Mouse (Mus musculus) B cell, adult 2 months (primary cell): ENCODE results near the gene Pelp1.
A peak's percentile ranks its signal among the peaks of the same experiment; 100 is the strongest.
"Not testable (repeated sequence)": the region's sequence is repeated elsewhere in the genome, so short reads cannot be mapped to it uniquely, and the experiment has no call there.

Source experiments
- DNase-seq, 2 experiments: peaks; one replicate each; pipeline ENCODE4 v3.0.0; 2022

Gene Pelp1

DNA sequence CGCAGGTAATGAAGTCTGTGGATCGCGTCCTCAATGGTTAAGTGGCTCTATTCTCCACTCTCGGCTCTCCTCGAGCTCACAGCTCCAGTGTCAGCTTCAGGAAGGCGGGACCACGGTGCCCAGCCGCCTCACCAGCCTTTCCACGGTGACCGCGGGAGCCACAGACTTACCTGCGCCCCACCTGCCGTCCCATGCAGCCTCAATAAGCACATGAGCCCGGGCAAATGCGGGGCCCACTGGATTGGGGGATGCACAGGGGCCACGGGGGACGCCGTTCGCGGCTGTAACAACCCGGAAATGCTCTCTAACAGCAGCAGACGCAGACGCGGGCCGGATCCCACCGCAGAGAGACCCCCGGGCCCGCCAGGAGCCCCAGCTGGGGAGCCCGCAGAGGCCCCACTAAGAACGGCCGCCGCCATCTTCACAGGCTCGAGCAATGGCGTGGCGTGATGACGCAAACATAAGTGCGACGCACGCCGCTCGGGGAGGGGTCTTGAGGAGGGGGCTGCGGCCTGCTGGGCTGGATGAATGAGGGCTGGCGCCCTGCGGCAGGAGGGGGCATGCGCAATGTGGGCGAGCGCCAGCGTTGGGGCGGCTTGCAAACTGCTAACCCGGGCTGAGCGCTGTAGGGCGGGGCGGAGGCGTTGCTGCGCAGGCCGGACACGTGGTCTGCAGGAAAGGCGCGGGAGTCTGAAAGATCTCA, at the start of gene Pelp1:
TSS of gene Pelp1 (minus strand) at position 438 of the 703 bp plus-strand sequence.
- DNase-seq: peak; percentile 84 to 90

DNA sequence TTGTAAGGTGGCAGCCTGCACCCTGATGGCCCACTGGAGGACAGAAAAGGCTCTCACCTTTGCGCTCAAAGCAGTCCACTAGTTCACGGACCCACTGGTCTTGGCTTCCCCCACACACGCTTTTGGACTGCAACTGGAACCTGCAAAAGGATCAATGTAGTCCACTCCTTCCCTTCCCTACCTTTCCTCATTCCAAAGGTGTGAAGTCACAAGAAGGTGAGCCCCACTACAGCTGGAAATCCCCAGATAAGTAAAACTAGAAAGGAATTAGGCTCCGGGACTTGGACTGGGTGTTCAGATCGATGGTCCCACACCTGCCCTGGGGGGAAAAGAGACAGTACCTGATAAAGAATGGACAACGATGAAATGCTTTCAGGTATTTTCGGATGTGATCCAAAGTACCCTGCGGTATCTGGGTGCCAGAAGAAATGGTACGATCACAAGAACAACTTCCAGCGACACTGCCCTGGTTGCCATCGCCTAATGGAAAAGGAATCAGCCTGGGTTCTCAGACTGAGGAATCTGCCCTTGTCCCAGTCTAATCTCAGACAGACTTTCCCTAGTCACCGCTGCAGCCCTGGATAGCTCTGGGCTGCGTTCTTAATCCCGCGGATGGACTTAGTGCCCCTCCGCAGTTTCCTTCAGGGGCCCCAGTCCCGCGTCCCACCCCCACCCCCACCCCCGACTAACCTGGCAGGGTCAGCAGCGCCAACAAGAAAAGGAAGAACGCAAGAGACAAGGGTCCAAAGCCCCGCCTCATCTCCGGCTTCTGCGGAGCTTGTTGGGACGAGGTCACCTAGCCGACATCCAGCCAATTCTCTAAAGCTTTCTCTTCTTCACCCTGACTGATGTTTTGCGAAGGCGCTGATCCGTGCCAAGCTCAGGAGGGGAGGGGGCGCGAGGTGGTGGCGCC, 49.1 kb upstream of the Pelp1 start, which contains the start of gene Zmynd15:
TSS of gene Zmynd15 (plus strand) at position 746 of the 913 bp plus-strand sequence.
- peak; percentile 16 to 23 for DNase-seq

DNA sequence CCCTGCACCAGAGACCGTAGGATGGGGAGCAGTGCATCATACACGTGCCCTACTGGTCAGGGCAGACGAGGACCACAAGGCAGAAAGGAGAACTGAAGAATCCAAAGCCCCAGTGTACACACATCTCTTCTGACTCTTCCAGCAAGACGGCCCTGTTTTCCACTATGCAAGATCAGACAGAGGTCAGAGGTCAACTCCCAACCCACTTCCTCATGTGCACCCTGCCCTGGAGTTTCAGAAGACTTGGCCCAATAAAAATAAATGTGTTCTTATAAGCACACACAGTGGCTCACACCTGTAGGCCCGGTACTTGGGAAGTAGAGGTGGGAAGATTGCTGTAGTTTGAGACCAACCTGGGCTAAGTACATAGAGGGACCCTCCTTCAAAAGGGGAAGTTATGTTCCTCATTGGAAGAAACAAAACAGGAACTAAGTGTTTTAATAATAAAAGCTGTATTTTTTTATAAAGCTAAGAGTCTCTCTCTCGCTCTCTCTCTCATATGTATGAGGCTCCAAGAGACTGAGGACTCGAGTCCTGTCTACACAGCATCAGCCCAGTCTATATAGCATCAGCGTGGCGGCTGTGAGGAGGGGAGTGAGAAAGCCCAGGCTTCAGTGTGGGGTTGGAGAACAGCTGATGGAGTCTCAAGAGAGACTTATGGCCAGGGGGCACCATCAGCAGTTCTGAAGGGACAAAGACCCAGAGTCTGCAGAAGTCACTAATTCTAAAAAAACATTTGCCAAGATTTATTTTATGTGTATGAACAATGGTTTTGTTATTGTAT, 43.6 kb upstream of the Pelp1 start:
- DNase-seq: peak; percentile 51 to 54

DNA sequence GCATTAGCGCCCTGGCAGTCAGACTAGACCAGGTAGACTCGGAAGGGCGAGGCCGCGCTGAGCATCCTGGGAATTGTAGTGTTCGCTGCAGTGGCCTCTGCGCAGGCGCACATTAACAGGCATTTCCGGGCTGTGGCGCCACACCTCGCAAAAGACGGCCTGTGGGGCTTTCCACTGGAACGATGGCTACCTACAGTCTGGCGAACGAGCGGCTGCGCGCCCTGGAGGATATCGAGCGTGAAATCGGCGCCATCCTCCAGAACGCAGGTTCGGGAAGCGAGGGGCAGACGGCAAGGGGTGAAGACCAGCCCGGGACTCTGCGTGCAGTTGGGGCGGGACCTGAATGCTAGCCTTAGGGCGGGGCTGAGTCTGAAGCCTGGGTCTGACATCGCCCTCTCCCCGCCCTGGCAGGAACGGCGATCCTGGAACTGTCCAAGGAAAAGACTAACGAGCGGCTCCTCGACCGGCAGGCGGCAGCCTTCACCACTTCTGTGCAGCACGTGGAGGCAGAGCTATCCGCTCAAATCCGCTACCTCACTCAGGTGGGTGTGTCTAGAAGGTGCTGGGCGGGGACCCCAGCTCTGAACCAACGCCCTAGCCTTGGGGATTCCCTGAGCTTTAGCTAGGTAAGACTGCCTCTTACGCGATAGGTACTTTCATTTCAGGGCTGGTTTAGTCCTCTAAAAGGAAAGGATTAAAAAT, 42.1 kb upstream of the Pelp1 start, which contains the start of gene Med11:
TSS of gene Med11 (plus strand) at position 123 of the 702 bp plus-strand sequence.
- DNase-seq: peak; percentile 92 to 93

DNA sequence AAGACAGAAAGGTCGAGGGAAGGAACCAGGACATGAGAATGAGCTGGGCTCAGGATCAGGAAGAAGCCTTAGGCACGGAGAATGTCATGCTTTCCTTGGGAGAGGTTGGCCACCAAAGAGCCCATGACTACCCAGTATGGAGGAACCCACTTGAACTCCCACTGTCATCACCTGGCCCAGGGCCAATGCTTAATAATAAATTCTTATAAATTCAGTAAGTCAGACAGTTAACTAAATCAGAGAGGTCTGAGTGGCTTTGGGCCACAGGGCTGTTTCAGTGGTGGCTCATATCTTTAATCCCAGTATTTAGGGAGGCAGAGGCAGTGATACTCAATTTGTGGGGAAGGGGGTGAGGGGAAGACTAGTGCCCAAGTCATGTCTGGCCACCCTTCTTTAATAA, 41.1 kb upstream of the Pelp1 start:
- DNase-seq: no peak

DNA sequence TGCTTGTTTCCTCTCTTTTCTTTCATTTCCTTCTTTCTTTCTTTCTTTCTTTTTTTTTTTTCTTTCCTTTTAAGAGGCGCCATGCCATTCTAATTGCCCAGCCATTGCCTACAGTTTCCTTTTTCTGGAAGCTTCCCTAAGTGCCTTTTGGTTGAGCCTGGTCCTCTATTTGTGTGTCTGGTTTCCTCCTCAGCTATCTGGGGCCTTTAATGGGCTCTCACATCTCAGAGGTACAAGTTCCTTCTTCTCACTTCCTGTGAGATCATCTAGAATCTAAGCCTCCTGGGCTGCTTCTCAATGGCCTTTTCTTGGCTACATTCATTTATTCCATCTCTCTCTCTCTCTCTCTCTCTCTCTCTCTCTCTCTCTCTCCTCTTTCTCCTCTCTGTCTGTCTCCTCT, 37.5 kb upstream of the Pelp1 start:
- no peak for DNase-seq

DNA sequence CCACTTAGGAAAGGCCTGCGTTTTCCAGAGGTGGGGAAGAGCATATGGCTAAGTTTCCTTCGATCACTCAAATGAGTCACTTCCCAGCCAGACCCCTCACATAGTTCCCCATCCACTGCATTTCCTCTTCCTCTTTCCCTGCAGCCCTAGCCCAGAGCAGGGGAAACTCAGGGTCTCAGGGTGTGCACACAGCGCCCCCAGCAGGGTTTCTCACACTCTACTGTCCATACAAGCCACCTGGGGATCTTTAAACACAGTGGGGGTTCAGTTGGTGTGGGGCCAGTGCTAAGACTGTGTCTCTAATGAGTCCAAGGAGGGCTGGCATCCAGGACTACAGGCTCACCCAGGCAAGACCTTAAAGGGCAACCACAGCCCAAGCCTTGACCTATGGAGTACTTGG, 36.9 kb upstream of the Pelp1 start:
- no peak for DNase-seq

DNA sequence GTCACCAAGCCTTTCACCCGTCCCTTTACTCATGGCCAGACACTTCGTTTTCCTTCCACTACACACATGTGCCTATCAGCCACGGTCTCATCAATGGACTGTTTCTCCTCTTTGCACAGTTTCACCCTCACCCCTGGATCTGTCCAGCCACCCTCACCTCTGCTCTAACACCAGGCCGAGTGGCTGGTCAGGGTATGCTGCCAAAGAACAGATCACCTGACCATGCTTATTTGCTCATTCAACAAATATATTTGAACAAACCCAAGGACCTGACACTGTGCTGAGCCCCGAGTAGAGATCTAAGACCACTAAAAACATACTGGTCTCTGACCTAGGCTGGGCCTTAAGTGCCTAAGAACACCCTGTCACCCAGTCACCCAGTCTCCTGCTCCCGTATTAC, 34.8 kb upstream of the Pelp1 start:
- no peak for DNase-seq

DNA sequence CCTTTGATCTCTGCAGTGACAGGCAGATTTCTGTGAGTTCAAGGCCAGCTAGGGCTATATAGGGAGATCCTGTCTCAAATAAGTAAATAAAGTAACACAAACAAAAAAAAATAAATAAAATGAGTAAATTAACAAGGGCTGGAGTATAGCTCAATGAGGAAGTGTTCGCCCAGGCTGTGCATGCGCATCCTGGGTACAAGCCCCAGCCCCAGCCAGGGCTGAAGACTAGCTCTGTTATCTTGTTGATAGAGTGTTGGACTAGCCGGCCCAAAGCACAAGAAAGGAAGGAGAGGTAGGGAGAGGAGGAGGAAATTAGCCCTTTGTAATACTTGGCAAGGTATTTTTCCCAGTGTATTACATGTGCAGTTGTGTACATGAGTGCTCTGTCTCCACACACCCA, 34.1 kb upstream of the Pelp1 start:
- DNase-seq: no peak

DNA sequence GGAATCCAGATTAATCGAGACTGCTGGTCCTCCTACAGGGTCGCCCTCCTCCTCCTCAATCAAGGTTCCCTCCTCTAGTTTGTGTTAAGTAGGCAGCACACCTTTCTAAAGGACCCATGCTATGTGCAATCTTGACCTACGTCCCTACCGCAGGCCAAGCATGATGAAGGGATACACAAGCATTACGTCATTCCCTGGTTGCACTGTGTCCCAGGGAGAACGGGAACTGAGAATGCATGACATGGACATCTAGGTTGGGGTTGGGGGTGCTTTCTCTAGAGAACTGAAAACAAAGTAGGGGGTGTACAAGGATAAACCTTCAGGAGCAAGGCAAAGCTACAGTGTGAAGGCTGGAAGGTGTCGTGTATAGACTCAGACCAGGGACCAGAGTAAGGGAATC, 32.1 kb upstream of the Pelp1 start:
- DNase-seq: no peak

DNA sequence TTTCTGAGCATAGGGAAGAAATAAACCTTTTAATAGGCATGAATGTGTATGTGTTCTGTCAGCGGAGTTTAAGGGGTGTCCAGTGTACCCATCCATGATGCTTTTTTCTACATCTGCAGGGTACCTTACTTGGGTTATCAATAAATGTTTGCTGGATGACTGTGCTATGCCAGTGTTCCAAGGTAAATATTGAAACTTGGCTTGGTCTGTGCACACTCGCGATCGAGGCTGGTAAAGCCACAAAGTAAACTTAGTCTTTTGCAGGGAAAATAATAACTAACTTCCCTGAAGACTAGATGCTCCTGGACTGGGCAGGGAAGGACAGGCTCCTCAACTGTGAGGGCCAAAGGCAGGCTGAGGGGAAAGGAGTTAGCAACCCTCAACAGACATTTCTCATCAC, 30.8 kb upstream of the Pelp1 start:
- no peak for DNase-seq

DNA sequence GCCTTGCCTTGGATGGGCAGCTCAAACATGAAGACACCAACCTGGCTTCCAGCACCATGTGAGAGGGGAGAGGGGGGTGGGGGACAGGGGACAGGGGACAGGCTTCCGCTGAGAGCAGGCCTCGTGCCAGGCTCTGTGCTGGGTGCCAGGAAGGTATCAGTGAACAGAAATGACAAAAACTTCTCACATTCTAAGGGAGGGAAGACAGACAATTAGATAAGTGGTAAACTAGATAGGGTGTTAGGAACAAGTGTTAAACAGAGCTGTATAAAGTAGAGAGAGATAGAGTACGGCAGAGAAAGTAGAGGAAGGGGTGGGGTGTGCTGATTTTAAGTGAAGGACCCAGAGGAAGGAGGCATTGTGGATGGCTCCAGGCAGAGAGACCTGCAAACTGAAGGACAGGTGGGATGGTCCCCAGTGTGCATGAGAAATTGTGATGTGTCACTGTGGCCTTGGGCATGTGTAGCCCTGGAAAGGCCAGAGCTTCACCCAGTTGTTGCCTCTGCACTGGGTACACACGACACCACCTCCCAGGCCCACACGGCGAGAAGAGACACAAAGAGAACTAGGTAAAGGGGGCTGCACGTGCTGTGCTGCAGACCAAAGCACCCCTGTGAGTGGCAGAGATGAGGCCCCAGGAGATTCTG, 29.0 kb upstream of the Pelp1 start:
- DNase-seq: no peak

DNA sequence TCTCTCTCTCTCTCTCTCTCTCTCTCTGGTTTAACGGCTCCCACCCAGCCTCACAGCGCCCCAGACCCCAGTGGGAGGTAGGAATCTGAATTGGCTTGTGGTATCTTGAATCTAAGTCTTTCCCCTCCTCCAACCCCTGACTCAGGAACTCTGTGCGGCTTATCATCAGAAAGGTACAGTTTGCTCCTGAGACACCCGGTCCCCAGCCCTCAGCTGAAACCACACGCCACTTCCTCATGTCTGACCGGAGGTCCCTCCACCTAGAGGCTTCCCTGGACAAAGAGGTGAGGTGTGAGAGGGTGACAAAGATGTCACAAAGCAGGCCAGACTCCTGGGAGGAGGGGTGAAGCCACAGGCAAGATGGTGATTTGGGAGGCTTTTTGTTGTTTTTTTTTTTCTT, 27.6 kb upstream of the Pelp1 start:
- no peak for DNase-seq

DNA sequence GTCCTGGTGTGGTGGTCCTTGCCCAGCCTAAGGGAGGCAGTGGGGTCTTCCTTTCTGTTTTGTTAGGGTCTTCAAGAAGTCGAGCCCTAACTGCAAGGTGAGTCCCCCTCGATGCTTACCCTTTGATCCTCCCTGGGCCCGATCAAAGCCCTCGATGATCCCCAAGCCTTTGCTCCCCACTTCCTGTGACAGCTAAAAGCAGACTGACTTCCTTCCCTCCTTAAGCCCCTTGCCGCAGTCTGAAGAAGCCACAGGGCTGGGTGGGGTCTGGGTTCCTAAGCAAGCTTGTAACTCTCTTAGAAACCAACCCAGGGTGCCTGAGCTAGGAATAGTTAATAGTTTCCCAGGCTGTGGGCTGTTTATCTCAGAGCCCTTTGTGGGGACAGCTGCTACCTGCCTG, 25.6 kb upstream of the Pelp1 start:
- no peak for DNase-seq

DNA sequence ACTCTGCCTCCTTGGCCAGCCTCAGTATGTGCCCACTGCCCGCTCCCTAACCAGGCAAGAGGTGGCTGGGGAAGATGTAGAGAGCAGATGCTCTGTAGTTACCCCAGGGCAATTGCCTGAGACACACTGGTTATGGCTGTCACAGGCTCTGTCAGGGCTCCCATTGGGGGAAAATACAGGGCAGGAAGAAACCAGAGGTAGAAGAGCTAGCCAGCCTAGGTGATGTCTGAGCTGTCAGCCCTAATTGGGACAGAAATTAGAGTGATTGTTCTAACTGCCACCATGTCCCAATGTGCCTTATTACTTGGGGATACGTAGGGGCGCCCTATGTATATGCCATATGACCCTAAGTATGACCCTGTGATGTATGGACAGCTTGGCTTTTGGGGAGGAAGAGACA, 24.1 kb upstream of the Pelp1 start:
- DNase-seq: no peak

DNA sequence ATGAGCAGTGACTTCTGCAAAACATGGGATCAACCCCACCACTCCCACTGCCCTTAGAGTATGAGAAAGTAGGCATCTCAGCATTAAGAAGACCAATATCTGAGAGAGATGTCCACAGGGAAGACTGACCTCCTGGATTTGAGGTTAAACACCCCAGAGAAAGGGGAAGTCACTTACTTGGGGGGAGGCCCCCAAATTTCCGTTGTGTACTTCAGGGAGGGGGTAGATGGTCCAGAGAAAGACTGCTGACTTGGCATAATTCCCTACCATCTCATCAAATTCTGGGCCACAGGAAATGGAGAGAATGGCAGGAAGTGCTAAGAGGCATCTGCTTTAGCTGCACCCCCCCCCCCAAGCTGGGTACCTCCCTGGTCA, 23.7 kb upstream of the Pelp1 start:
- DNase-seq: peak in 1 of 2 experiments; percentile 53

DNA sequence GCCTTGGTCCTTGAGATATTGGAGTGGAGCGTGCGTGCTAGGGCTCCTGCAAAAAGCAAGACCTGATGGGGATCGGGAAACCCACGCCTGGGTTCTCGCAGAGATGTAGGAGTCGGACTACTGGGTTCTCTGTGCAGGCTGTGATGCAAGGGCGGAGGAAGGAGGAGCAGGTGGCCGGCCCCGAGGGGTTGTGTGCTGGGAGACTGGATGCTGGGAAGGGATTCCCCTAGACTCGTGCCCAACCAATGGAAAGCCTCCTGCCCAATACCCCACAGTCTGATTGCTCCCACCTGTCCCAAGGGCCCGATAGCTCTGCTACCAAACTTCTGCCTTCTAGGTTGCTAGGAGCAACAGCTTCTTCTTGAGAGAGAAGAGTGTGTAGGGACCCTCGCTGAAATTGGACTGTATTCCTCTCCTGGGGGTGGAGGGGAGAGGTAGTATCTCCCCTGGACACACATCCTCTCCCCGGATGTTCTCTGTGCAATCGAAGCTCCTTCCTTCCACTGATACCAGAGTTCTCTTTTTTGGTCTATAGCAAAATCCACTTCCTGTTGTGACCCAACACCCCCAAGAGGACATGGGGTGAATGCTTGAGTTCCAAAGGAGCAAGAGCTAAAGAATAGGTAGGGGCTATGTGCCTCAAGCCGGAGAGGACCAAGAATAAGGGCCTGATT, 23.2 kb upstream of the Pelp1 start:
- DNase-seq: peak; percentile 39 to 53

DNA sequence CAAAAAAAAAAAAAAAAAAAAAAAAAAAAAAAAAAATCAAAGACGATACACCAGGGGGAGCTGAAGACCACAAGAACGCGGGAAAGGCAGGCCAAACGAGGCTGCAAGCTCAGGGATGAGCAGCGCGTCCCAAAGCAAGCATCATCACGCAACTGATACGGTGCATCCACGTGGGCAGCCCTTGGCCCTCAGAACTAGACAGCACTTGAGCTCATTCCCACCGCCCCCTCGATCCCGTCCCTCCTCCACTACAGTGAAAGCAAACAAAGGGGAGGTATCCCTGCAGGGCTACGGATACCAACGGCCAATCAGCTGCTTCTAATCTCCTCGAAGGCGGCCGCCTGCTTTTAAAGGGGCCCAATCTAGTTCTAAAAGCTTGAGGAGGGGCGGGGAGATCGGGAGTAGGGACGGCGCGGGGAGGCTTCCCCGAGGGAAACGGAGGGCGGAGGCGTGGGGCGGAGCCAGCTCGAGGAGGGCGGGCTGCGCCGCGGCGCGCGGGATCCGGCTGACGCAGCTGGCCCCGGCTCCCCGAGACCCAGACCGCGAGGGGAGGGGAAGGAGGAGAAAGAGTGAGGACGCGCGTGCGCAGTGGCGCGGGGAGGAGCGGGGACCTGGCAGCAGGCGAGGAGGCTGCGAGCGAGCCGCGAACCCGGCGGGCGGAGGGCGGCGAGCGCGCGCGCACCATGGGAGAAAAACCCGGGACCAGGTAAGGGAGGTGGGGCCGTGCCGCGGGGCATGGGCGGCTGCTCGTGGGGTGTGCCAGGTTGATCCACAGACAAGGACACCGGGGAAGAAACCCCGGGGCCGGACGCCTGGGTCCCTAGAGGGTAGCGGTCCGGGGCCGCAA, 22.4 kb upstream of the Pelp1 start, which contains the start of gene Arrb2:
TSS of gene Arrb2 (plus strand) at position 588 of the 847 bp plus-strand sequence.
- DNase-seq: peak; percentile 95 to 96

DNA sequence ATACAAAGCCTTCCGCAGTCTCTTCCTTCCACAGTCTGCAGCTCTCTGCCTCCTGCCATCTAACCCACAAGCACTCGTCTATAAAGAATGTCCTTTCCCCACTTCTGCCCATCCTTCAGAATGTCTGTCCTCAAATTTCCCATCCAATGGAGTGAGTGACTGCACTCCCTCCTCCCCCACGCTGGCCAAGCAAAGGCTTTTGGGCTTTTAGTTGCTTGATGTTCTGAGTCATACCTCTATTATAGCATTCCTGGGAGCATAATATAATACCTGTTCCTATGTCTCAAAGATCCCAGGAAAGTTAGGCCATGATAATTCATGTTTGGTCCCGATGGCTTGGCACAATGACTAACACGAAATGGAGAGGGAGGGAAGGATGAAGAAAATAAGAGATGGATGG, 21.7 kb upstream of the Pelp1 start:
- no peak for DNase-seq

DNA sequence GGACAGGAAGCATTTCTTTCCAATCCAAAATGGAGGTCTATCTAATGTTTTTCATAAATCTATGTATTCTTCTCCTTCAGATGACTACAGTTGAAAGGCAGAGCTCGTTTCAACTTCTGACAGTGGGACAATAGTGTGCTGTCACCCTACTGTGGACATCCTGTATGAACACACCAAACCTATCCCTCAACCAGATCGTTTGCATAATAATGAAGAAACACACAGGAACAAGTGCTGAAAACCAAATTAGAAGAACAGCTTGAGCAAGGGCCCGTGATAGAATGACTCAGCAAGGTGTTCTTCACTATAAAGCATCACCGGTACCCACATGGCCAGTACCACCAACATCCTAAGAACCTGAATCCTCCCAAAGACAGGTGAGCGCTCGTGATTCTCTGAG, 16.8 kb upstream of the Pelp1 start:
- not testable (repeated sequence) for DNase-seq
